ENCODE assay signal across 15 mouse cellular contexts in genomic region chr9:100474056-100474455, GRCm38 (mm10).
"Had no signal": no experiment of that assay in that cellular context is flagged by ENCODE, and none has a peak within 500 bp of the region (broad histone marks: within the 10 kb centered on the region; RNA-seq: fewer than 3 reads in every experiment).

No protein-coding gene starts in this region.

- H3K9ac ChIP-seq: liver, postnatal 0 days; lung, embryonic 14.5 days; midbrain, embryonic 13.5 days; midbrain, embryonic 15.5 days; neural tube, embryonic 12.5 days; stomach, embryonic 15.5 days had no signal

- H3K9me3 ChIP-seq: midbrain, embryonic 15.5 days; stomach, embryonic 15.5 days had no signal

- H3K4me3 ChIP-seq: megakaryocyte, embryonic 14.5 days; midbrain, embryonic 13.5 days; midbrain, embryonic 15.5 days; neural tube, embryonic 12.5 days; stomach, embryonic 15.5 days had no signal

- H3K36me3 ChIP-seq: midbrain, embryonic 13.5 days; midbrain, embryonic 15.5 days; neural tube, embryonic 12.5 days; stomach, embryonic 15.5 days had no signal

- DNase-seq: liver, postnatal 0 days; lung, embryonic 14.5 days; lung, postnatal 14 days; lung, postnatal 36 days; right cerebral cortex, postnatal 14 days; thymus, adult 18-20 months; thymus, postnatal 14 days; thymus, postnatal 36 days had no signal

- H3K4me2 ChIP-seq: lung, embryonic 14.5 days; midbrain, embryonic 11.5 days; midbrain, embryonic 13.5 days; midbrain, embryonic 15.5 days; neural tube, embryonic 12.5 days; stomach, embryonic 15.5 days had no signal

- ATAC-seq: liver, postnatal 0 days; midbrain, embryonic 13.5 days; midbrain, embryonic 15.5 days had no signal

- H3K4me1 ChIP-seq: megakaryocyte, embryonic 14.5 days; midbrain, embryonic 13.5 days; midbrain, embryonic 15.5 days; neural tube, embryonic 12.5 days had no signal

- H3K27me3 ChIP-seq: megakaryocyte, embryonic 14.5 days; midbrain, embryonic 13.5 days; midbrain, embryonic 15.5 days; neural tube, embryonic 12.5 days; stomach, embryonic 15.5 days had no signal

- H3K27ac ChIP-seq: macrophage; midbrain, embryonic 13.5 days; midbrain, embryonic 15.5 days; neural tube, embryonic 12.5 days; stomach, embryonic 15.5 days had no signal
